Mouse (Mus musculus): Measurements from ENCODE around the gene Tspan15.

GRCm38 (mm10) chr10:62189303-62189702 is 41.7 kb downstream of the Tspan15 start:
- TF ChIP-seq CTCF (conservative IDR thresholded peaks at IDR 0.05; ENCODE audit: low read length): no peak
- TF ChIP-seq POU5F1 (IDR thresholded peaks at IDR 0.05; ENCODE audit: borderline replicate concordance, low read length): no peak

Data from E14TG2a.4 (cell line).